Mouse (Mus musculus) ovary, postnatal 14 days (tissue): ENCODE data around the gene Vmn1r192.
"Not testable (repeated sequence)": the region's sequence is repeated elsewhere in the genome, so short reads cannot be mapped to it uniquely, and the experiment has no call there.

Experiments
- DNase-seq: peaks from one replicate; pipeline ENCODE4 v3.0.0; 2022; ENCODE audit warnings: low spot score

Vmn1r192 gene

GRCm38 (mm10) chr13:22191041-22191440 lies at the start of gene Vmn1r192:
Gene Vmn1r192, minus strand, starts transcription at chr13:22191141.
- DNase-seq: no peak

GRCm38 (mm10) chr13:22223060-22223459 lies 32.1 kb upstream of the Vmn1r192 start, which contains the start of gene Vmn1r193:
Gene Vmn1r193, minus strand, starts transcription at chr13:22223160.
- not testable (repeated sequence) for DNase-seq

GRCm38 (mm10) chr13:22192756-22193155 lies 1.8 kb upstream of the Vmn1r192 start:
- DNase-seq: not testable (repeated sequence)

GRCm38 (mm10) chr13:22190385-22190784 lies 556 bp downstream of the Vmn1r192 start:
- DNase-seq: no peak

GRCm38 (mm10) chr13:22189313-22189712 lies 1.6 kb downstream of the Vmn1r192 start:
- no peak for DNase-seq

- DNase-seq: no peak
Observed at GRCm38 (mm10) chr13:22183869-22184268, 7.1 kb downstream of the Vmn1r192 start, which contains the start of gene Vmn1r191. Gene Vmn1r191, minus strand, starts transcription at chr13:22183969.

GRCm38 (mm10) chr13:22168416-22168815 lies 22.5 kb downstream of the Vmn1r192 start:
- DNase-seq: no peak

GRCm38 (mm10) chr13:22136495-22137293 lies 54.2 kb downstream of the Vmn1r192 start:
- not testable (repeated sequence) for DNase-seq
